Mouse (Mus musculus): ENCODE results near the gene Crbn. TPM values are rescaled to one million over a fixed set of nuclear protein-coding genes. Genes with fewer than 3 reads are reported as not detected.

The Crbn gene
- total RNA-seq, 2 experiments from 2014 or later: 98.7 to 99.9 TPM

DNA sequence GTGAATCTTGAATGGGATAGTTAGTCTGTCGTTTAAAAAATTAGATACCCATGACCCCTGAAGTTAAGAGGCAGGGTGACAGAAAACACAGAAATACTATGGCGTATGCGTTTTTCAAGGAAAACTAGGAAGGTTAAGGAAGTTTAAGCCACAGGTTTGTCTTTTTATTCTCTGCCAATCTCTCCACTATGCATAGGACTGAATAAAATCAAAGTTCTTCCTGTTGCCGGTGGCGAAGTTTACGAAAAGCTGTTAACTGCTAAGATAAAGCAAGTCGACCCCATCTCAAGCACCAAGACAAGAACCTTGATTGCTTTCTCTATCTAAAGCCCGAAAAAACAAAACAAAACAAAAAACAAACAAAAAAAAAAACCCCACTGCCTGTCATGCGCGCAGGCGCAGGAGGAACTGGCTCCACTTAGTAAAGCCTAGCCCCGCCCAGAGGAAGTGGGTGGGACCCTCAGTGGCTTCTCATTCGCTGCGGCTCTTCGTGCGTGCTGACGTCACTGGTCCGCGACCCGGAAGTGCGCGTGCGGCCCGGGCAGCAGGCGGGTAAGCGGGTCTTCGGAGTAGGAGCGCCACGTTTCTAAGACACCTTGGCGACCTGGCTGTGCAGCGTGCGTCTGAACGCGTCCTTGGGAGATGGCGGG is 31.1 kb downstream of the Crbn start, which contains the start of gene Trnt1:
Trnt1 (plus strand) TSS at position 481 of the 650 bp plus-strand sequence.
- DNase-seq (ENCODE audit: low spot score in 2 of 2): peak; percentile 98
- intact Hi-C loops (cut with DNase I): no loop called here

DNA sequence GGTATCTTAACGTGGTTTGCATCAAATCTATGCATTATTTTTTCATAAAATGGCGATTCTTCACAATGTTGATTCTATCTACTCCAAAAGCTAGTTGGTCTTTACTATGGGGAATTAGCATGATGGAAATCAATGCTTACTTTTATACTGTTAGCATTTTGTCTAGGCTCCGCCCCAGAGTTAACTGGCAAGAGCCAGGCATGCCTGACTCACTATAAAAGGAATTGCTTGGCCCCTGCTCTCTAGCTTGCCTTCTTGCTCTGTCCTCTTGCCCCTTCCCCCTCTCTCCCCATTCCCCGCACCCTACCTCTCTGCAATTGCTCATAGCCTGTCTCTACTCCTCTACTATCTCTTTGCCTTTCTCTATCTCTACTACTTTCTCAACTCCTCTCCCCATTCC is 33.1 kb downstream of the Crbn start:
- DNase-seq (ENCODE audit: low spot score in 2 of 2): no peak
- intact Hi-C loops (cut with DNase I): no loop called here

DNA sequence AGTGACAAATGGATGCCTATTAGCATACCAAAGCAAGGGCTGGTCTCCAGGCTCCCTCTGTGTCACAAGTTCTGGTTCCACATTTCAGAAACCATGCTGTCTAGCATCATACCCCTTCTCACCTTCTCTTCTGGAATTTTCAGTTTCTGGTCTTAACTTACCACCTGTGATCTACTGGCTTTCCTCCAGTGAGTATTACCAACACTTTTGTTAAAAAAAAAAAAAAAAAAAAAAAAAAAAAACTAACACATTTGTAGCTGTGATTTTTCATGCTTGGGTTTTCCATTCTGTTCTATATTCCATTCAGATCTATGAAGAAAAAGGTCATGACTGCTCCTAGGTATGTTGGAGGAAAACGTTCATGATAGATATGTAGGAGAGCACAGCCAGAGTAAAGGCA is 34.0 kb downstream of the Crbn start:
- intact Hi-C loops (cut with DNase I): no loop called here

DNA sequence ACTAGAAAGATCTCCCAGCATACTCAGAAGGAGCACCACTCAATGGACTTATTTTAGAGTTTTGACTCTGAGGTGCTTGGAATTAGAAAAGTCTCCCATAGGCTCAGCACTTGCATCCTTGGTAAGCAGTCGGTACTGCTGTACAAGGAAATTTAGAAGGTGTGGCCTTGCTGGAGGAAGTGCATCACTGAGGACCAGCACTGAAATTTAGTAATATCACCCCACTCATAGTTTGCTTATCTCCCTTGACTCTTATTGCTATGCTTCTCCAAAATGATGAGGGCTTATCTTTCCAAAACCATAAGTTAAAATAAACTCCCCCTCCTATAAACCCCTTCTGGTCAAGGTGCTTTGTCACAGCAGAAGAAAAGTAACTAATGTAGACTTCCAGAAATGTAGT is 38.4 kb downstream of the Crbn start:
- intact Hi-C loops (cut with DNase I): no loop called here
- DNase-seq (ENCODE audit: low spot score in 2 of 2): no peak

More for the DNA sequence above, 34.0 kb downstream of the Crbn start:
- no peak for DNase-seq (ENCODE audit: low spot score in 2 of 2)

DNA sequence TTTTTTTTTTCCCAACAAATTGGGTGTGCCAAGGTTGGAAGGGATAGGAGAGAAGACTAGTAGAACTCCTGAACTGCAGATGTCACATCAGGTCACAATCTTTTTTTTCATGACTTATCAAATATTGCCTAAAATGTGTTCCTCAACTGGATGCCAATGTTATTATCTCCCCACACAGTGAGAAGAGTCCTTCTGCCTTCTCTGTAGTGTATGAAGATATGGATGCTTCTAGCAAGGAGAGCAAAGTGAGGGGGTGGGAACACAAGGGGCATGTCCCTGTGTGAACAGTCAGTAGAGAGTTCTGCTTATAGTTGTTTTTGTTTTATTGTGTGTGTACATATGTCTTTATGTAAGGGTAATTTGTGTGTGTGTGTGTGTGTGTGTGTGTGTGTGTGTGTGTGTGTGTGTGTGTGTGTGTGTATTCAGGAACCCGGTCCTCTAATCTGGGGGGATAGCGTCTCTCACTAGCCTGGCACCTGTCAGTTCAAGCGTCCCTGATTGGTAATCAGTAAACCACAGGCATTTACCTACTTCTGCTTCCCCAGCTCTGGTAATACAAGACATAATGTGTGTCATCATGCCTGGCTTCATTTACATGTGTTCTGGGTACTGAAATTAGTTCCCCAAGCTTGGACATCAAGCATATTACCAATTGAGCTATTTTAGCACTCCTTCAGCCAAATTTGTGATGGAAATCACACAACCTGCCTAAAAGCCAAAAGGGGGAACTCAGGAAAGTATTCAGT is 39.2 kb downstream of the Crbn start:
- no peak for DNase-seq (ENCODE audit: low spot score in 2 of 2)
- intact Hi-C loops (cut with DNase I): no loop called here

DNA sequence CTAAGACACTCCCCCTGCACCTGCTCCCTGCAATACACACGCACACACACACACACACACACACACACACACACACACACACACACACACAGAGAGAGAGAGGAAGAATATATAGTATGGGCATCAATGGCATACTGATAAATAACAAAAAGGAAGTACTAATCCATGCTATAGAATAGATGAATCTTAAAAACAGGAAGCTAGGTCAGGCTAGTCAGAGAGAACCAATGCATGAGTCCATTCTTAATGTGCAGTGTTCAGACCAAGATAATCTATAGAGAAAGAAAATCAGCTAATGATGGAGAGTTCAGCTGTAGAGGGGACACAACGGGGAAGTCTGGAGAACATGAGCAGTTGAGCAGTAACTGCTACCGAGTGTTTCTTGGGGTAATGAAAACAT is 41.6 kb downstream of the Crbn start:
- intact Hi-C loops (cut with DNase I): no loop called here
- DNase-seq (ENCODE audit: low spot score in 2 of 2): no peak

DNA sequence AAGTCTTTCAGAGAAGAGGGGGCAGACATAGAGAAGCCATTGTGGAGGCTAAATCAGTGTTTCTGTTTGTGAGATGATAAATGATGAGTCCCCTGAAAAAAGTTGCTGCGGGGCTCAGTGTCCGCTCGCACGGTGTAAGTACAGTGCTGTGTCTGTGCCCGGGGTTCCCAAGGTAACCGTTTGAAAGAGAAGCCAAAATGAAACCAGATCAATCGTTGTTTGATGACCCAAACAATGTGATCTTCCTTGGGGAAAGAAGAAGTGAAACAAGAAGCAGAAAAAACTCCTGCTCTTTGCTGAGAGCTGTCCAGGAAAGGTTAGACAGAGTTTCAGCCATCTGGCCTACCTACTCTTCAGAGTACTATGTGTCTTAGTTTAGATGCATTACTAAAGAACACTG is 49.6 kb downstream of the Crbn start:
- DNase-seq (ENCODE audit: low spot score in 2 of 2): no peak
- intact Hi-C loops (cut with DNase I): no loop called here

DNA sequence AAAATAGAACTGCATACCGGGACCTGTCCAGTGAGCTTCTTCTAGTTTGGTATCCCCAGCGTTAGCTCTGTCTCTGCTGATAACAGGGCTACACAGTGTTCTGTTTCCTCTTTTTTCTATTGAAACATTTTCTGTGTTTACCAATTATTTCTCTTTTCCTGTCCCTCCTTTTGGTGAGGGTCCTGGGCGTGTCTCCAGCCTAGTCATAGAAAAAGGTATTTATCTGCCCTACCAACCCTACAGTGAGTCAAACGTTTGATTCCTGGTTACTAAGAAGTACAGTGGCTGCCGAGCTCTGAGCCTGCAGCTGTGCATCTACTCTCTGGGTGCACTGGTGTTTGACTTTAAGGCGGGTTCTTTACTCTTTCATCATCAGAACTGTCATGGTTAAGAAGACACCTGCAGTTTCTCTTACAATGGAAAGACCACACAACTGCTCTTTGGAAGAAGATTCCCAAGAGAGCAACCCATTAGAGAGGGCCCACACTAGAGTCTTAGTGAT is 50.9 kb downstream of the Crbn start, which contains the start of gene Il5ra:
Il5ra (minus strand) TSS at position 151 of the 502 bp plus-strand sequence.
- intact Hi-C loops (cut with DNase I): no loop called here
- DNase-seq (ENCODE audit: low spot score in 2 of 2): no peak

DNA sequence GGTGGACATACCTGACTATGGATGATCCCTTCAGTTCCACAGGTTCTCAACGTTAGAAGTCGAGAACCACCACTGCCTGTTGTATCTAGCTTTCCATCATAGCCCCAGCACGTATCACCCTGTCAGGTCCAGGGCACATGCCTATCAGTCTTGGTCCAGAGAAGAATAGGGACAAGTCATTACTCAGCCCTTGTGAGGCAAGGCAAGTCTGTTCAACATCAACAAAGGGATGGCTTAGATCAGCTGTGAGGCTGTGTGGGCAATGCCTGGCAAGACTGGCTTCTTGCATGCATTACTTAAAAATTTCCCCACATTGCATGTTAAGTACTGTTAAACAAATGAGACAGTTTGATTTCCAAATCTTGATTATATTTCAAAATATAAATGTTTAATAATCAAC is 52.1 kb downstream of the Crbn start:
- intact Hi-C loops (cut with DNase I): no loop called here
- DNase-seq (ENCODE audit: low spot score in 2 of 2): no peak

DNA sequence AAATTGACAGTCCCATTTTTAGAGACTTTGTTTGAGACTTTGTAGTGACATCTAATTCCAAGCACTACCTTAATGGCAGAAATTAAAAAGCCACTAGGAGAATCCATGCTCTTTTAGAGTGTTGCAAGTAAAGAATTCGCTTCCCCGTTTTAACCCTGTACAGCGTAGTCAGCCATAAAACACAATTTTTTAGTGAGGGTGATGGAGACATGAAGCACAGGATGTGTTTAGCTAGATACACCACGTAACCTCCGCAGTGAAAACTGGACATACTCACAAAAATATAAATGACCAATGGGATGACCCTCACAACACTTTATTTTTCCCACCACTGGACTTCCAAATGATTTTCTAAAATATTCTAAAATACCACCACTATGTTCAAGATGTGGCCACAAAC is 52.6 kb downstream of the Crbn start:
- DNase-seq (ENCODE audit: low spot score in 2 of 2): no peak
- intact Hi-C loops (cut with DNase I): no loop called here

DNA sequence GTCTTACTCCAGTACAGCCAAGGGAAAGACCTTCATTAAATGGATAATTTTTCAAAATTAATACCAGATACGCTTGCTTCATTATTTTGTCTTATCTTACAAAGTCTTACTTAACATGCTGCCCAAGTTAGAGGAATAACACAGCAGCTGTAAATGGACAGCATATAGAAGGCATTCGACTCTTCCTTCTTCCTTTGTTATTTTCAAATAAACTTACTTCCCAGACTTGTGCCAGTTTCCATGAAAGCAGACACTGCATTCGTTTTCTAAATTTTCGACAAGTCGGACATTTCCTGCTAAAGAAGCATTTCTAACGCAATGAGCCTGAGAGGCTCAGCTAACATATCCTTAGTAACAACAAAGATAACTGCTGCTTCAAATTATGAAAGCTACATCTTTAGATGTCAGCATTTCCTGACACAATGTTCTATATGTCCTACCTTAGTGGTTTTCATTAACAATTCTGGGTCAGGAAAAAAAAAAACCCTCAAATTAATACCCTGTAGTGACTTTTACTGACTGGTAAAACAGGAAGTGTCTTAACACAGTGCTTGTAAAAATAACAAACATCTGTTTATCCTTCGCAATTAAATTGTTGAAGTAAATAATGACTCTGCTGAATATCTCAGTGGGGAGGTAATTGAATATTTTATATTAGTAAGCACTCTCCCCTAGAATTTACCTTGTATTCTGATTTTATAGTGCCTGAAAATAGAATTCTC is 54.0 kb downstream of the Crbn start:
- no peak for DNase-seq (ENCODE audit: low spot score in 2 of 2)
- intact Hi-C loops (cut with DNase I): no loop called here

DNA sequence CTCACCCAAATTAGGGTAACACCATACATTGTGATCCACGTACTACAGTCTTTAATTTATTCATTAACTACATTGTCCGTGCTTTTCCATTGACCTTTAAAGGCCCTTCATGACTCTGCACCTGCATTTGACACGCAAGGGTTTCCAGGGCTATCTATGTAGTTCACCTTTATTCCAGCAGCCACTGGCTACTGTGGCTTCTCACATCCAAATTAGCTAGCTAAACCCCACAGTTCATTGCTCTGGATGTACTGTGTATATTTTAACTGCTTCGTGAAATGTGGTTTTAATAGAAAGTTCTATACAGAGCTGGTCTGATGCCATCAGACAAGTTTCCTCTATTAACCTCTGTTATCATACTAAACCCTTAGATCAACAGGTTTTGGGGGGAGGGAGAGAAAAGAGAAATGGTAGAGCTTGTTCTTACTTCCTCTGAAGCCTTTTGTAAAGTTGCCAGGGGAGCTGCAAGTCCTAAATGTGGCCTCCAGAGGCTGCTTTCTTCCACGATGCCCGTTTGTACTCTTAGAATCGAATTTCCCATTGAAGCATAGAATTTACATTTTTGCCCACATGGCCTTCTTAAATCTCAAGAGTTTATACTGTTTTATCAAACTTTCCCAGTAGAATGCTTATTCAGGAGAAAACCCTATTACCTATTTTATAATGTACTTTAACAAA is 56.2 kb downstream of the Crbn start:
- intact Hi-C loops (cut with DNase I): no loop called here
- DNase-seq (ENCODE audit: low spot score in 2 of 2): no peak

DNA sequence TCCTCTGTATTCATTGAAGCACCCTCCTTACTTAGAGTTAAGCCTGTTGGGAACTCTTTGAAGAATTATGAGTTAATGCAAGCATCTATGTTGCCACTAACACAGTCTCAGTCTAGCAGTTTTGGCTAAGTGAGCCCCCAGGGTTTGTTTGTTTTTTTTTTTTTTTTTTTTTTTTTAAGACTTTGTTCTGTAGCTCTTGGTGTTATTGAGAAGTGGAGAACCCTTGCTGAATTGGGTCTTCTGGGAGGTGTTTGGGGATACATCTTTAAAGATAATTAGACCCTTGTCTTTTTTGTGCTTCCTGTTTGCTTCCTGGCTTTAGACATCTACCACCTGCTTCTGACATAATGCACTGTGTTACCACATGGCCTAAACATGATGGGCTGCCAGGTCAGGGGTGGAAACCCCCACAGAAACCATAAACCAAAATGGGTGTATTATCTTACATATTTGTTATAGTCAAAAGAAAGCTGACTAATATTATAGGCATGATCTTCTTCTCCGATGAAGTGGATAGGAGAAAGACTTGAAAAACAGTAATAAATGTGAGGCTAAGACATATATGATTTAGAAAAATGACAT is 59.5 kb downstream of the Crbn start:
- no peak for DNase-seq (ENCODE audit: low spot score in 2 of 2)
- intact Hi-C loops (cut with DNase I): no loop called here

DNA sequence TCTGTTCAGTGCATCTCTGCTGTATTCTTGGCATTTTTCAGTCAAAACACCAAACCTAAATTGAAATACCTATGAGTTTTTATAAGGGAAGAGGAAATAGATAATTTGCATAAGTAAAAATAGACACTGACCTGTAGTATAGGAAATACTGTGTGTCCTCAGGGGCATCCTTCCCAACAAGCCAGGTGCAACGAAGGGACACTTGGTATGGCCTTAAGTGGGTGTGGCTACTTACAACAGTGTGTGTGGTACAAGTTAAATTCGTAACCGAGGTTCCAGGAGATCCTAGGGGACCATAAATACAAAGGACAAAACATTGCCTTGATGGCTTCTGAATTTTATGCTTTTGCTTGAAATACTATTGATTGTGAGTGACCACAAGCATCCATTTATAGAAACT is 61.6 kb downstream of the Crbn start:
- intact Hi-C loops (cut with DNase I): no loop called here
- no peak for DNase-seq (ENCODE audit: low spot score in 2 of 2)

DNA sequence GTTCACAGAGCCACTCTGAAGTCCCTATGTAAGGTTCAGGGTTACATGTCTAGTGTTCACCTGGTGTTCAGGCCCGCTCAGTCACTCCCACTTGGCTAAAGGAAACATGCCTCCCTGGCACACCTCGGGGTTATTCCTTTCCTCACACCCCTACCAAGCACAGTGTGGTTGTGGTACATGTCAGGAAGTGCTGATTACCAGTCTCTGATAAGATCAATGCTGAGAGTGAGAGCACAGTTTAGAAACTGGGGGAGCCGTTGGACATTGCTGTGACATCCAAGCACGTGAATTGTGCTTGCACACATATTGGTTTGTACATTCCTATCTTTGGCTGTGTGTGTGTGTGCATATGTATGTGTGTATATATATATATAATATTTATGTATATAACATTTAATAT is 67.3 kb downstream of the Crbn start:
- intact Hi-C loops (cut with DNase I): no loop called here
- DNase-seq (ENCODE audit: low spot score in 2 of 2): no peak

Other genes with a start within 250 kb of the Crbn start
- not detected for gene Il5ra, start 51.0 kb downstream of the Crbn start, total RNA-seq (2021)
- gene Trnt1, start 31.0 kb downstream of the Crbn start, total RNA-seq (2021): 10 to 100 TPM; 47.2 to 60.8 TPM

Measured in left cerebral cortex, postnatal 25 days (tissue).